Mouse (Mus musculus): Measurements from ENCODE around the gene Ss18l1.

Ss18l1 gene

DNA sequence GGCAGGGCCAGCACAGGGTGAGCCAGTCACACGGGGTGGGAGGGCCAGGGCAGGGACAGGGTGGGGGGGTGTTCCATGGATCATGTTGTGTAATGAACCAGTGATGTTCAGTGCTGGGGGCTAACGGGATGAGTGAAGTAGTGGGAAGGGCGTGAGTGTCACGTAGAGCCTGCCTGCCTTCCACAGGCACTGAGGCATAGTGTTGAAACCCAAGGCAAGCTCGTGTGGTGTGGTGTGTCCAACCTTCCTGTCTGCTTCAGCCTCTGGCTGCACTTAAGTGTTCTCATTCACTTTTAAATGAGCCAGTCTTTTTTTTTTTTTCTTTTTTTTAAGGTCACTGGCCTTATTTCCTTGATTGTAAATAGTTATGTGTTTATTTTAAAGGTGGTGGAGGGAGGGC, 7.6 kb upstream of the Ss18l1 start:
- DNase-seq (ENCODE audit: low spot score in 2 of 2) = no peak

DNA sequence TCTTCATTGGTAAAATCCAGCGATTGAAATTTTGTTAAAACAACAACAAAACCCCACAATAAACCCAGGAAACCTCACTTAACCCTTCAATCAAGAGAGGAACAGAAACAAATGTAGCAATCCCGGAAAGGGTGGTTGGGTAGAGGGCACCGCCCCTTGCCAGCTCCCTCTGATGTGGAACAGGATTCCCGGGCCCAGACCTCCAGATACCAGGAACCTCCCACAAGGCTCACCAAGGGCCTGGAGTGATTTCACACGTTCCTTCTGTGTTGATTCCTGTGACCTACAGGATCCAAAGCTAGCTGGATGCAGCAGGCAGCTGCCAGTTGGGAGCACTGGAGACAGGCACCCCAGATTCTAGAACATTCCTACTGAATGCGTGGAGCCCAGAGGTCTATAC, 1.9 kb upstream of the Ss18l1 start:
- no peak for DNase-seq (ENCODE audit: low spot score in 2 of 2)

DNA sequence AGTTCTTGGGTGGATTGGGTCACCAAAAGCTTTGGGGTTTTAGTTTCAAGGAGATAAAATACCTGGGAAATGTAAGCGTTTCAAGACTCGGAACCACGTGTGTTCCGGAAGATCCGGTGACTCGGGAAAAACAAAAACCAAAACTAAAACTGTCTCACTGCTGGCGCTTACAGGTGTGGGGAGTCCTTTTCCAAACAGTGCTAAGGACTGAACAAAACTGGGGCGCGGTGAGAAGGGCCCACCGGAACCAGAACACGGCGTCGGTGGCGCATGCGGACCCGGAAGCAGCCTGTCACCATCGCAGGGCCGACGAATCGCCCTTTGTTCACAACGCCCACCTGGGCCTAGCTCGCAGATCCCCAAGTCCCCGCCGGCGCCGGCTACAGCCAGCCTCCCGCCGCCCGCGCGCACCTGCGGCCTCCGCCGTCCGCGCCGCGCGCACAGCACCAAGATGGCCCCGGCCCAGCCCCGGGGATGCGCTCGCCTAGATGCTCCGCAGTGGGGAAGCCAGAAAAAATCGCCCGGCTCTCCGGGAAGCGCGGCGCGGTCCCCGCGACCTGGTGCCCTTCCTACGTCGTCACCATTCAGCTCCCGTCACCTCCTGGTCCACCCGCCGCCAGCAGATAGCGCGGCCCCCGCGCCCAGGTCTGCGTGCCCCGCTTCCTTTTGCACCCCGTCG, 593 bp upstream of the Ss18l1 start:
- DNase-seq (ENCODE audit: low spot score in 2 of 2) = no peak

DNA sequence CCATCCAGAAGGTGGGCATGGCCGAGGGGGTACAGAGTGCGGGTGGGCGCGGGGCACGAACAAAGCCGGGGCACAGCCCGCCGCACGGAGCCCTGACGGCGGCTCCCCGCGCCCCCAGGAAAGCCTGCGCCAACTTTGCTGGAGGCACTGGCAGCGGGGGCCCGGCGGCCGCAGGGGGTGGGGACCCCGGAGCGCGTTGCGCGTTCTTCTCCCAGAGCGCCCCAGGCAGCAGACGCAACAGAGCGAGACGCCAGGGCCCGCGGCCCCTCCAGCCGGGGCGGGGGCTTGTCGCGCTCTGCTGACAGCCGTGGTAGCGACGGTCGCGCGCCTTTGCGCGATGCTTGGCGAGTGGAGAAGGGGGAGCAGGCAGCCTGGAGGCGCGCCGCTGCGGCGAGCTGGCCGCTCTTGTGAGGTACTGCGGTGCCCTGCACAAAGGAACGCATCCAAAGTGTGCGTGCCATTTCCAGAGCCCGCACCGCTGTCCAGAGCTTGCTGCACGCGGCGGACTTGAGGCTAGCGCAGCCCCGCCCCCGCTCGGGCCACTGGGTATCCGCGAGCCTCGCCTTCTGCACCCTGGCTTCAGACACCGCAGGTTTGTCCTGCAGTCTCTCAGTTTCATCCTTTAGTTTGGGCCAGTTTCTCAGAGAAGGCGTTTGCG, 678 bp downstream of the Ss18l1 start:
- DNase-seq (ENCODE audit: low spot score in 2 of 2) = peak; percentile 54 to 66

DNA sequence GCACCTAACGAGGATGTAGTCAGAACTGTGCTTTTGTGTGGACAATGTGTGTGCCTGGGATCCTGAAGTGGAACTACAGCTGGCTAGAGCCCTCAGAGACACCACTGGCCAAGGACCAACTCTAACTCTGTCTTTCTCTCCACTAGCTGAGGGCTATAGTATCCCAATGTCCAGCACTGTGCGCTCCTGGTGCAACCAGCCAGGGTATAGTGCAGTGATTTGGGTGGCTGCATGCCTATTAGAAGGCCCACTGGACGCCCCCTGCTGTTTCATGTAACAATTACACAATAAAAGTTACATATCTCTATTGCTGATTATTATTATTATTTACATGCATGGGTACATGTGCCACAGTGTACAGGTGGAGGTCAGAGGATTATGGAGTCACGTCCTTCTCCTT, 3.0 kb downstream of the Ss18l1 start:
- no peak for DNase-seq (ENCODE audit: low spot score in 2 of 2)

DNA sequence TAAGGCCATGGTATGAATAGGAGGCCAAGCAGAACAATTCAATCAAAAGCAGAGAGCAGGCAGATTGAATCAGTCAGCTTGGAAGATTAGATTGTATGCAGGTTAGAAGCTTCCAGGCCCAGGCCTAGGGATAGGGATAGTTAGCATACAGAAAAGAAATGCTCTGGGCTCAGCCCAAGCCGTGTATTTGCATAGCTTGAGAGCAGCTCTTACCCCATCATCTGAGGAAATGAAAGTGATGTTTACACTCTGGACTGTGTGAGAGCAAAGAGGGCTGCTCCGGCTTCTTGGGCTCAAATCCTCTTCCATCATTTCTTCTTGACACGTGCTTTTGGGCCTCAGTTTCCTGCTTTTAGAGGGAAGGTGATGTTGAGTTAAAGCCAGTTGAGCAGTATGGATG, 5.3 kb downstream of the Ss18l1 start:
- DNase-seq (ENCODE audit: low spot score in 2 of 2) = no peak

DNA sequence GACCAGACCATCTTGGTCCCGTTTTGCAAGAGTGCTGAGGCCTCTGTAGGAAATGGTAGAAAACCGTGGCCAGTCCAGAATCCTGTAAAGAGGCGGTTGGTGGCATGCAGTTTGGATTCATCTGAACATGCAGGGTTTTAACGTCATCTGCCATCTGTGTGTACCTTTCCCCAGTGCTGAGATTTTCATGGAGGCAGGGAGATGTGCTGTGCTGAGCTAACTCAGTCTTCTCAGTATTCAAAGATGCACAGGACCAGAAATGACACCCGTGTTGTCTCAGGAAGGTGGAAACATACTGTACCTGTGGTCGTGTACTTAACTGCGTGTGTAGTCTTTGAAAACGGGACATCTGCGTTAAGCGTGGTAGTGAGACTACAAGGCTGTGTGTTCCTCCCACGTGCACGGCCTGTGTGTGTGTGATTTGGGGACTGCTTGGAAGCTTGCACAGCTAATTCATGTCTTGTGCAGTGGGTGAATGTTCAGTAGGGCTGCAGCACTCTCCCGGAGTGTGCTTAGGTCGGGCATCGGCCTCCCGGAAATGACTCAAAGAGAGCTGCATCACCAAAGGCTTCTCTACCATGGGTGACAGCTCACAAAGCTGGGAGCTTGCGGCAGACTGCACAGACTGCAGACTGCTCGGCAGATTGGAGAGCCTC, 5.8 kb downstream of the Ss18l1 start:
- DNase-seq (ENCODE audit: low spot score in 2 of 2) = no peak

DNA sequence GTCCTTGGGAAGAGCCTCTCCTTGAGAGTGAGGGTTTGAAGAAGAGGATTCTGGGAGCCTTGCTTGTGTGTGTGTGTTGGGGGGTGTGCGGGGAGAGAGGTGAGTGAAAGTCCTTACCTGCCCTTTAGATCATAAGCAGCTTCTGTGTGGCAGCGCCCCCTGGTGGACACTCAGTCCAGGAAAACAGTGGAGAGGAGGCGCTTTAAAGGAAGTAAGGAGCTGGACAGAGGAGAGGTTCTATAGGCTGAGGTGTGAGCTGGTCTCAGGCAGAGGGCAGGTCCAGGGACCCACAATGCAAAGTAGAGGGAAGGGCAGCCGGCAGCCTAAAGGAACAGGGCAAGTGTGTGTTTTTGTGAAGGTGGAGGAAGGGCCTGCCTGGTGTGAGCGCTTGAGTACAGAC, 8.7 kb downstream of the Ss18l1 start:
- DNase-seq (ENCODE audit: low spot score in 2 of 2) = peak; percentile 66 to 89

DNA sequence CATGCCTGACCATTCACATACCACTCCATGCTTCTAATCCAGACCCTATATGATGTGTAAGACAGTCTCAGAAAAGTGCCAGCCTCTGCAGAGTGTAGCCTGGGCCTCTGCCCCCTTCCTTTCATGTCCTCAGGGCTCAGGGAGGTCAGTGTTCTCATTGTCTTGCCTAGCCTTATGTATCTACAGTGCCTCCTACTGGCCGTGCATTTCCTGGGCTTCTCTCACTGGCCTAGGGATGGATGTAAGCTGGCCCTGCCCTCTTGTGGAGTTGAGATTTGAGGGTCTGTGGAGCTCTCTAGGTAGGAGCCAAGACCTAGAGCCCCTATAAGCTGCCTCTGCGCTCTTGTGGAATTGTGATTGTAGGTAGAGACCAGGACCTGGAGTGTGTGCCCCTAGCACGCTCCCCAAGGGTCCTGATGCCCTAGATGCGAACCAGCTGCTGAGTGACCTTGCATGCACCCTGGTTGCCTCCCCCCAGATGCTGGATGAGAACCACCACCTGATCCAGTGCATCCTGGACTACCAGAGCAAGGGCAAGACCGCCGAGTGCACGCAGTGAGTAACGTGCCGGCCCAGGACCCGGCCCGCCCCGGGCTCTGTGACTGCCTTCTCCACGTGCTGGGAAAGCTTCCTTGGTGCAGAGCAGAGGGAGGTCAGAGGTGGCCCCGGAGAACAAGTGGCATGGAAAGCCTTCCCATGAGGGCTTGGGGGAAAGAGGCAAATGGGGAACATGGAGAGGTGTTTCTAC, 9.9 kb downstream of the Ss18l1 start:
- DNase-seq (ENCODE audit: low spot score in 2 of 2) = no peak

DNA sequence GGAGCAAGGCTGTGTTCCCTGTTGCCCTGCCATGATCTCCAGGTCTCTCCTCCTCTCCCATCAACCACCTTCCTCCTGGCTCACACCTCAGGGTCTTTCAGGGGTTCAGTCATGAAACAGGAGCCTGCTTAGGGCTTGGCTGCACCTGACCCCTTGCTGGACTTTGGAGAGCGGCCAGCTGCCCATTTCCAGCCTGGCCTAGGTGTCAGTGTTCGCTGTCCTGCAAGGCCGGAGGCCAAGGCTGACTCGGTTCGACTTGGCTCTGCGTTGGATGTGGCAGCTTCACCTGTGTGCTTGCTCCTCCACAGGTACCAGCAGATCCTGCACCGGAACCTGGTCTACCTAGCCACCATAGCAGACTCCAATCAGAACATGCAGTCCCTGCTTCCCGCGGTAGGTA, 10.7 kb downstream of the Ss18l1 start:
- no peak for DNase-seq (ENCODE audit: low spot score in 2 of 2)

DNA sequence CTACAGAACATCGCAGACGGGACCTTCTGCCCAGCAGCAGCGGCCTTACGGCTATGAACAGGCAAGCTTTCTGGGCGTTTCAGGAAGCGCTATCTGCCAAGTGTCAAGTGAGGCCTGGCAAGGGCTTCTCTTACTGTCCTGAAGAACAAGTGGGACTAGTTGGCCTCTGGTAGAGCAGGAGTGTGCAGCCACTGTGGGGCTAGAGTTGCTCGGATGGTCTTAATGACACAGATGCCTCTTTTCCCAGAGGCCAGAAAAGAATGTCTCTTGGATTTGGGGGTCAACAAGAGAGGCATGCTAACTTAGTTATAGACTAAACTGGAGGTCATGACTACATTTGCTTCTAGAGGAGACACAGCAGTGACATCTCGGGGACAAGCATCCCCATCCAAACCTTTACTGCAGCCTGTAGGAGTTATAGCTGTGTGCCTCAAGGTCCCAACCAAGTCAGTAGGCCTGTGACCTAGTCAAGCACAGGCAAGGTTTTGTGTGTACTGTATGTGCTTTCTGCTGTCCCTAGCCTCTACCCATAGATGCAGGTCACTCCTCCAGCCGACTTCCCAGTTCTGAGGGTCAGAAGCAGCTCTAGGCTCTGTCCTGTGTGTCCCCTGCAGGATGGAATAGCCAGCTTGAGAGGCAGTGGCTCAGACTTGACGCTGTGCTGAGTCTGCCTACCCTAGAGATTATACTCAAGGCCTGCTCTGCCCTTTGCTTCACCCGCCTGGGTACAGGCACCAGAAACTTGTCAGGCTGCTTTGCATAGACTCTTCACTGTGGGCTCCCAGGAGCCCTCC, 21.2 kb downstream of the Ss18l1 start:
- DNase-seq (ENCODE audit: low spot score in 2 of 2) = no peak

DNA sequence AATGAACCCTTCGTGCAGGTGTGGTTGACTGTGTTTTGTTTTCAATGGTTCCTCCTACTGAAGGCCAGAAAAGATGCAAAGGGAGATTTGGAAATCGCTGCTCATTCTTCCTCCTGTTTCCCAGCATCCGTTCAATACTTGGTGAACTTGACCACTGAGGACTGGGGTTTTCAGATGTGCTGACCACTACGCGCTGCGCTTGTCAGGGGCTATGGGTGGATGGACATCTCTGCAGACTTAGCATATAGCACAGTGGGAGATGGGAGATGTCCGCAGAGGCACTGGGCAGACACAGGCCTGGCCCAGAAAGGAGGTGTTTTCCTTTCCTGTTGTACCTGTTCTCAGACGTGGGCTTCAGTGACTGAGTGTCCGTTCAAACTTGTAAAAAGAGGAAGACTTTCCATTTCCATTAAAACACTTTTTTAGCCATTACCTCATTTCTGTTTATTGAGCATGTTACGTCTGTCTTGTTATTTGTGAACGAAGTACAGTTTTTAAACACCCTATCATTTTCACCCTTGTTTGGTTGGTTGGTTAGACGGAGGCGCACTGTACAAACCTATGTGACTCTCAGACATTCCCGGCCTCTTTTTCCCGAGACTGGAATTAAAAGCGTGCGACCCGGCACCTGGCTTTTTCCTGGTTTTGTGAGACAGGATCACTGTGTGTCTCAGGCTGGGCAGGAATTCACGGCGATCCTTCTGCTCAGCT, 27.6 kb downstream of the Ss18l1 start:
- no peak for DNase-seq (ENCODE audit: low spot score in 2 of 2)

DNA sequence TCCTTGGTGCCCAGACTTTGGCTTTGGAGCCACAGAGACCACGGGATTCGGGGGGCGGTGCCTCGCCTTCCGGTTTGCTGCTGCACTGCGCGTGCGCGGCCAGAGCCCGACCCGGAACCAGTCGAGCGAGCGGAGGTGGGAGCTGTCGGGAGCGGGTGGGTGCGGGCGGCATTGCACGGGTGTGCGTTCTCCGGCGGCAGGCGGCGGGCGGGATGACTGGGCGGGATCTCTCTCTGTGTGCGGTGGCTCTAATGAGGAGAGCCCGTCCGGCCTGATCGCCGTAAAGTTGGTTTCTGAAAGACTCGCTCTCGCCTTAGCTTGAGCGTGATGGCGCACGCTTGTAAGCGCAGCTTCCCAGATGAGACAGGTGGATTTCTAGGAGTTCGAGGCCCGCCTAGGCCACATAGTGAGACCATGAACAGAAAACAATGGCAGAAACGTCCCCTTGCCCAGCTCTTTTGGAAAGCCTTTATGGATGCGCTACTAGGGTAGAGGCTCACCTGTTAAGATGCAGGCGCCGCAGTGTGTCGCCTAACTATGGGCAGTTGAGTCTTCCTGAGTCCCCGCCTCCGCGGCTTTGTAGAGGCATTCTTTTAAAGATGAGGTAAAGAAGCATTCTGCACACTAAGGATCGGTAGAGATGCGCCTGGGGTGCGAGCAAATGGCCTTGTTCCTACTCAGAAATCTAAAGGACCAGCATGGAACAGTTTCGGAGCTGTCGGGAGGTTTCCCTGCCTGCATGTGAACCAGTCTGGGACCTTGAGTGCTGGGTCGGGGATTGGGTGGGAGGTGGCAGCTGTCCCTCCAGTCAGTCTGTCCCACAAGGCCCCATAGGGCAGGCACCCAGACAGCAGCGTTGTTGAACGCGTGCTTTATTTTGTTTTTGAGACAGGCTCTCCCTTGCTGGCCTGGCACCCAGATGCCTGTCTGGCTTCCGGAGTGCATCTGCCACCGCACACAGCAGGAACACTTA, 28.5 kb downstream of the Ss18l1 start, which contains the start of gene Mtg2:
TSS of gene Mtg2 (plus strand) at position 108 of the 973 bp plus-strand sequence.
- peak; percentile 93 to 96 for DNase-seq (ENCODE audit: low spot score in 2 of 2)

DNA sequence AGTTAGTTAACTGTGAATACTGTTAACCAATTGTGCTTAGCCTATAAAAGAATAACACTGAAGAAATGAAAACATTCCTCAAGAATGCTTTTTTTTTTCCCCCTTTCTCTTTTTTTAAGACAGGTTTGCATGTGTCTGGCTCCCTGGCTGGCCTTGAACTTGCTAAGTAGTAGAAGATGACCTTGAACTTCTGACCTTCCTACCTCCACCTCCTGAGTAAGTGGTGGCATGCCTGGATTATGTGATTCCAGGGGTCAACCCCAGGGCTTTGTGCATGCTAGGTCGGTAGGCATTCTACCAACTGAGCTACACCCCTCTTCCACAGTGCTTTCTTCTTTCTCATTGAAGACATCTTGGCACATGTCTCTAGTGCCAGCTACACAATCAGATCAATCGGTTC, 29.4 kb downstream of the Ss18l1 start:
- no peak for DNase-seq (ENCODE audit: low spot score in 2 of 2)

DNA sequence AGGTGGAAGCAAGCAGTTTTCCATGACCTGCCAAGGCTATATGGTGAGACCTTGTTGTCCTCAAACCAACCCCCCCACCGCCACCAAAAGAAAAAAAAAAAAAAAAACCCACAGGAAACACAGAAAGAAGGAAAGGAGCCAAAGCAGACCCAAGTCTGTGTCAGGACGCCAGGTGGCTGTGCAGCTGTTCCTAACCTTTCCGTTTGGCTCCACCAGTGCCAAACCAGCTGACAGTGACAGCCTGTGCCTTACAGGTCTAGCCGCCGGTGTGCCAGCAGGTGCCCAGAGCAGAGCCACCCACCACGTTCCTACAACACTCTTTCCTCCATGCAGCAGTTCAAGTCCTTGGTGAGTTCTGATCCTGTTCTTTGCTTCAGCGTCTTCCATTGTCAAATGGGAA, 30.6 kb downstream of the Ss18l1 start:
- DNase-seq (ENCODE audit: low spot score in 2 of 2) = no peak

DNA sequence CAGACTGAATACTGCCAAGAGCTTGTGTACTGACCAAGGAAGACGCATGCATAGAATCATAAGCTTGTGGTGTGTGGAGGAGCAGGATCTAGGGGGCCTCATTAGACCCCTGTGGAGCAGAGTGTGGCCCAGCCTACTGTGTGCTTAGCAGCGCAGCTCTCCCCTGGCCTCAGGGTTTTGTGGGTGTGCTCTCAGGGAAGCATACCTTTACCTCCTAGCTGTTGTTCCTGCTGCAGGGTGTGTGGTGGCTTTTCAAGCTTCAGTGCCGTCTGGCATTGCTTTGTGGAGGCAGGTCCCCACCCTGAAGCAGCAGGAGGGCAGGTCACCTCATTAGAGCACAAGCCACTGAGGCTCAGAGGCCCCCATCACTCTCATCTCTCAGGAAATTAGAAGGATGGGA, 35.3 kb downstream of the Ss18l1 start:
- DNase-seq (ENCODE audit: low spot score in 2 of 2) = no peak

DNA sequence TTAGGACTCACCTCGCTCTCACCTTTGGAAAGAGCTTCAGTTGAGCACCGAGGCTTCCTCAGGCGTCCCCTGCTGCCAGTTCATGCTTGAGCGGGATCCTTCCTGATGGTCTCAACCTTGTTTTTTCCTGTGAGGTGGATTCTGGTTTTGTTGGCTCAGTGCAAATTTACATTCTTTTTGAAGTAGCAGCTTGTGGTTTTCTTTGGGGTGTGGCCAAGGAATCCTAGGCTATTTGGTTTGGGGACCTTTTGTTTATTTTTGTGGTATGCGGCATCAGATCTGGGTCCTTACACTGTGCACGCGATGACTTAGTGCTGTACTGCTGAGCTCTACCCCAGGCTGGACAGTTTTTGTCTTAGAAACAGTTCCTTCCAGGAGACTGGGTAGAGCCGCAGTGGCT, 38.4 kb downstream of the Ss18l1 start:
- DNase-seq (ENCODE audit: low spot score in 2 of 2) = no peak

DNA sequence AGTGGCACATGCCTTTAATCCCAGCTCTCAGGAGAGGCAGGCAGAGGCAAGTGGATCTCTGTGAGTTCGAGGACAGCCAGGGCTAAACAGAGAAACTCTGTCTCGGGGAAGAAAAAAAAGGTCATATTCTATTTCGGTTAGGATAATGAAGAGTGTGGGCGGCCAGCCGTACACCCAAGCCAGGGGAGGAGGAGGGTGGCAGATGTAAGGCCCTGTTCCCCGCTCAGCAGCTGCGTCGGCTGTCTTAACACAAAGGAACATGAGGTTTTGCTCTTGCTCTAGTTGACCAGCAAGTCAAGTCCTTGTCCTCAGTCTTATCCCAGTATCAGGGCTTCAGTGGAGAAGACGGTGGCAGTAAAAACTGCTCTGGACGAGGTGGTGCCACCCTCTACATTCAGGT, 40.8 kb downstream of the Ss18l1 start:
- DNase-seq (ENCODE audit: low spot score in 2 of 2) = no peak

DNA sequence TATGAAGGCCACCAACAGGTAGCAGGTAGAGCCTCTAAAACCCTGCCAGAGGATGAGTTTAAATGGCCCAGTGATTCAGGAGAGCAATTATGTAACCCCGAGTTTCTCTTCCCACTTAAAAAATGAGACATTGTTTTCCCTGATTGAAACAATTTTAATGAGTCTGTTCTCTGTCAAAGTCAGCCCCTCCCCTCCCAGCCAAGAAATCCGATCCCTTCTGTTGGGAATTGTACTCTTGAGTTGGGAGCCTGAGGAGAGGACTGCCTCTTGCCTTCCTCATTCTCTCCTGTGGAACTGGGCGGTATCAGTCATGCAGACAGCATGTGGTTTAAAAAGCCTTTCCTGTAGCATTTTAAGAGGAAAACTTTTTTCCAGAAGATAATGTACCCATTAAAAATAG, 42.3 kb downstream of the Ss18l1 start:
- no peak for DNase-seq (ENCODE audit: low spot score in 2 of 2)
